Mouse (Mus musculus): ENCODE data around the gene 1700028K03Rik. TPM values are rescaled to one million over a fixed set of nuclear protein-coding genes. Genes with fewer than 3 reads are reported as not detected.

Gene 1700028K03Rik
- polyA plus RNA-seq, 1 experiment from 2014 or later: 0.22 TPM

GRCm38 (mm10) chr5:107554336-107554735, 19.8 kb downstream of the 1700028K03Rik start:
- WGBS: 62% methylated on average over 5 of the region's 5 CpGs
- H3K9ac ChIP-seq (replicated peaks; ENCODE audit: low read depth, low read length): no peak overlapping the region
- H3K4me3 ChIP-seq (ENCODE audit: low read depth, low read length): no peak overlapping the region
- no peak for ATAC-seq (ENCODE audit: insufficient number of reproducible peaks, insufficient read depth, low FRiP score, low read depth)
- no peak overlapping the region for H3K4me2 ChIP-seq (replicated peaks; ENCODE audit: low read depth, low read length)
- H3K36me3 ChIP-seq (ENCODE audit: control insufficient read depth, insufficient read depth, low read length): peaks cover 32% of the 10 kb centered on the region
- no peaks in the 10 kb centered on the region for H3K4me1 ChIP-seq (ENCODE audit: control insufficient read depth, insufficient read depth, low read length)
- H3K27ac ChIP-seq (ENCODE audit: low read length): no peak overlapping the region
- no peaks in the 10 kb centered on the region for H3K9me3 ChIP-seq (ENCODE audit: control insufficient read depth, low read depth, low read length)
- no peaks in the 10 kb centered on the region for H3K27me3 ChIP-seq (ENCODE audit: control insufficient read depth, insufficient read depth, low read length)

- H3K4me3 ChIP-seq (ENCODE audit: low read depth, low read length): no peak overlapping the region
- H3K9me3 ChIP-seq (ENCODE audit: control insufficient read depth, low read depth, low read length): no peaks in the 10 kb centered on the region
- no peak for ATAC-seq (ENCODE audit: insufficient number of reproducible peaks, insufficient read depth, low FRiP score, low read depth)
- no peaks in the 10 kb centered on the region for H3K4me1 ChIP-seq (ENCODE audit: control insufficient read depth, insufficient read depth, low read length)
- peaks cover 36% of the 10 kb centered on the region for H3K36me3 ChIP-seq (ENCODE audit: control insufficient read depth, insufficient read depth, low read length)
- no peaks in the 10 kb centered on the region for H3K27me3 ChIP-seq (ENCODE audit: control insufficient read depth, insufficient read depth, low read length)
- H3K4me2 ChIP-seq (replicated peaks; ENCODE audit: low read depth, low read length): no peak overlapping the region
- H3K27ac ChIP-seq (ENCODE audit: low read length): no peak overlapping the region
- 35% methylated on average over 3 of the region's 3 CpGs for WGBS
- H3K9ac ChIP-seq (replicated peaks; ENCODE audit: low read depth, low read length): no peak overlapping the region
Measured at GRCm38 (mm10) chr5:107556969-107557368, 22.5 kb downstream of the 1700028K03Rik start.

- Histone ChIP-seq H3K27ac (ENCODE audit: low read length) (no peak overlapping the region), H3K27me3 (ENCODE audit: control insufficient read depth, insufficient read depth, low read length) (no peaks in the 10 kb centered on the region), H3K9ac (replicated peaks; ENCODE audit: low read depth, low read length) (no peak overlapping the region), H3K9me3 (ENCODE audit: control insufficient read depth, low read depth, low read length) (no peaks in the 10 kb centered on the region), H3K4me3 (ENCODE audit: low read depth, low read length) (no peak overlapping the region), H3K36me3 (ENCODE audit: control insufficient read depth, insufficient read depth, low read length) (peaks cover 21% of the 10 kb centered on the region), H3K4me1 (ENCODE audit: control insufficient read depth, insufficient read depth, low read length) (no peaks in the 10 kb centered on the region), H3K4me2 (replicated peaks; ENCODE audit: low read depth, low read length) (no peak overlapping the region)
- no peak for ATAC-seq (ENCODE audit: insufficient number of reproducible peaks, insufficient read depth, low FRiP score, low read depth)
- 93% methylated on average over 9 of the region's 9 CpGs for WGBS
Measured at GRCm38 (mm10) chr5:107569148-107569547, 34.6 kb downstream of the 1700028K03Rik start.

GRCm38 (mm10) chr5:107597301-107598077, 63.0 kb downstream of the 1700028K03Rik start, which contains the start of the genes Rpap2 and Glmn:
TSS of gene Rpap2 (plus strand) at chr5:107597373.
TSS of gene Glmn (minus strand) at chr5:107597888.
- Histone ChIP-seq H3K27me3 (ENCODE audit: control insufficient read depth, insufficient read depth, low read length) (no peaks in the 10 kb centered on the region), H3K4me1 (ENCODE audit: control insufficient read depth, insufficient read depth, low read length) (peaks cover 9% of the 10 kb centered on the region; the same call in 1 of the 2 replicates), H3K9me3 (ENCODE audit: control insufficient read depth, low read depth, low read length) (no peaks in the 10 kb centered on the region), H3K4me3 (ENCODE audit: low read depth, low read length) (peak within 1 kb of the TSS; percentile 73), H3K4me2 (replicated peaks; ENCODE audit: low read depth, low read length) (peak within 1 kb of the TSS; percentile 61), H3K27ac (ENCODE audit: low read length) (peak within 1 kb of the TSS; percentile 79), H3K36me3 (ENCODE audit: control insufficient read depth, insufficient read depth, low read length) (peaks cover 11% of the 10 kb centered on the region), H3K9ac (replicated peaks; ENCODE audit: low read depth, low read length) (peak within 1 kb of the TSS; percentile 68)
- WGBS: under 1% methylated on average over 61 of the region's 64 CpGs
- ATAC-seq (ENCODE audit: insufficient number of reproducible peaks, insufficient read depth, low FRiP score, low read depth): peak; percentile 95

GRCm38 (mm10) chr5:107598380-107598779, 63.9 kb downstream of the 1700028K03Rik start:
- Histone ChIP-seq H3K9me3 (ENCODE audit: control insufficient read depth, low read depth, low read length) (no peaks in the 10 kb centered on the region), H3K4me1 (ENCODE audit: control insufficient read depth, insufficient read depth, low read length) (peaks cover 9% of the 10 kb centered on the region; the same call in 1 of the 2 replicates), H3K4me2 (replicated peaks; ENCODE audit: low read depth, low read length) (peak overlapping the region; percentile 61), H3K36me3 (ENCODE audit: control insufficient read depth, insufficient read depth, low read length) (peaks cover 13% of the 10 kb centered on the region), H3K9ac (replicated peaks; ENCODE audit: low read depth, low read length) (peak overlapping the region; percentile 68; the same call in 1 of the 2 replicates), H3K4me3 (ENCODE audit: low read depth, low read length) (peak overlapping the region; percentile 73), H3K27me3 (ENCODE audit: control insufficient read depth, insufficient read depth, low read length) (no peaks in the 10 kb centered on the region), H3K27ac (ENCODE audit: low read length) (no peak overlapping the region)
- 21% methylated on average over 4 of the region's 4 CpGs for WGBS
- no peak for ATAC-seq (ENCODE audit: insufficient number of reproducible peaks, insufficient read depth, low FRiP score, low read depth)

Other genes with a start within 250 kb of the 1700028K03Rik start
- 34.4 and 34.5 TPM in 2 replicates for gene Tgfbr3, start 245.1 kb upstream of the 1700028K03Rik start, polyA plus RNA-seq (2014; fragmentation: Nextera tagmentation; extraction: Ambion mirVana)
- gene Brdt, start 203.6 kb upstream of the 1700028K03Rik start, polyA plus RNA-seq (2014; fragmentation: Nextera tagmentation; extraction: Ambion mirVana): 2.5 TPM in 2 replicates
- 1.4 and 1.9 TPM in 2 replicates for gene Ephx4, start 132.0 kb upstream of the 1700028K03Rik start, polyA plus RNA-seq (2014; fragmentation: Nextera tagmentation; extraction: Ambion mirVana)
- not detected in 2 replicates for gene Lpcat2b, start 103.2 kb upstream of the 1700028K03Rik start, polyA plus RNA-seq (2014; fragmentation: Nextera tagmentation; extraction: Ambion mirVana)
- gene Btbd8, start 96.7 kb upstream of the 1700028K03Rik start, polyA plus RNA-seq (2014; fragmentation: Nextera tagmentation; extraction: Ambion mirVana): 7.1 and 8.1 TPM in 2 replicates
- gene Gm42669, start 27.1 kb upstream of the 1700028K03Rik start, polyA plus RNA-seq (2014; fragmentation: Nextera tagmentation; extraction: Ambion mirVana): 0.69 and 0.95 TPM in 2 replicates
- gene Rpap2, start 62.7 kb downstream of the 1700028K03Rik start, polyA plus RNA-seq (2014; fragmentation: Nextera tagmentation; extraction: Ambion mirVana): 22.1 and 23.8 TPM in 2 replicates
- gene Glmn, start 63.2 kb downstream of the 1700028K03Rik start, polyA plus RNA-seq (2014; fragmentation: Nextera tagmentation; extraction: Ambion mirVana): 36.5 and 37.9 TPM in 2 replicates
- 0.46 TPM in 1 of 2 replicates, not detected in the other for gene Gfi1, start 191.3 kb downstream of the 1700028K03Rik start, polyA plus RNA-seq (2014; fragmentation: Nextera tagmentation; extraction: Ambion mirVana)